ENCODE assay signal across 9 mouse cellular contexts in the genomic region with DNA sequence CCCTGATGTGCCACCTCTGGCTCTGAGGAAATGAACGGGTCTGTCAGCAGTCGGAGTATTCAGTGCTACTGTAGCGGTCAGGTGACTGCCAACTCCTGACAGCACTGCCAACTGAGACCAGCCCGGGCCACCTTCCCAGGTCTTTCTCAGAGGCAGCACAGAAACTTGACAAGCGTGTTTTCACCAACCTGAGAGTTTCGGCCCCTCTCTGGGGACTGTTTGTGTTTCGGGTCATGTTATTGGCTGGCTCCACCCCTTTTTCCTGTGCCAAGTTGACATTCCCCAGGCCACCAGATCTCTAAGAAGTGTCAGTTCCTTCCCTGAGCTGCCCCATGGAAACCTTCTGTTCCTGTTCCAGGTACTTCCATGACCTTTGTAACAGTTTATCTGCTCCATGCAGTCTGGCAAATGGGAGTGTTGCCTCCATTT. TPM values are rescaled to one million over a fixed set of nuclear protein-coding genes. Genes with fewer than 3 reads are reported as not detected.
DNase-seq lines count a peak whose midpoint lies in the region; ATAC-seq lines count a peak whose summit lies in the region.
"Had no signal": no experiment of that assay in that cellular context is flagged by ENCODE, and none has a peak within 500 bp of the region (broad histone marks: within the 10 kb centered on the region; RNA-seq: fewer than 3 reads in every experiment).

No protein-coding gene starts in this region.

- H3K4me1 ChIP-seq in hindbrain, embryonic 13.5 days (replicated peaks), result peaks cover 10% of the 10 kb centered on the region; the same call in 1 of the 2 replicates
- no peaks in the 10 kb centered on the region for H3K4me1 ChIP-seq in hindbrain, embryonic 14.5 days (replicated peaks; ENCODE audit: control insufficient read depth, insufficient read depth, low read length)
- peaks cover 25% of the 10 kb centered on the region for H3K4me1 ChIP-seq in stomach, embryonic 16.5 days (ENCODE audit: control insufficient read depth, insufficient read depth, low read length)
- peaks cover 18% of the 10 kb centered on the region for H3K4me1 ChIP-seq in hindbrain, embryonic 10.5 days (replicated peaks)

- H3K27ac ChIP-seq in hindbrain, embryonic 13.5 days, result 0 out of 2 replicates have a peak overlapping the region, but pooled peaks have one; percentile 2
- H3K27ac ChIP-seq in hindbrain, embryonic 14.5 days, result no peak overlapping the region
- H3K27ac ChIP-seq in stomach, embryonic 16.5 days (ENCODE audit: low read length), result peak overlapping the region; percentile 93
- H3K27ac ChIP-seq in hindbrain, embryonic 10.5 days, result no peak overlapping the region

- H3K9me3 ChIP-seq in hindbrain, embryonic 13.5 days, result peaks cover 1% of the 10 kb centered on the region; the same call in 1 of the 2 replicates
- H3K9me3 ChIP-seq in hindbrain, embryonic 14.5 days (ENCODE audit: control insufficient read depth, low read length), result no peaks in the 10 kb centered on the region
- H3K9me3 ChIP-seq in stomach, embryonic 16.5 days (replicated peaks; ENCODE audit: control insufficient read depth, low read length), result no peaks in the 10 kb centered on the region
- no peaks in the 10 kb centered on the region for H3K9me3 ChIP-seq in hindbrain, embryonic 10.5 days

- intact Hi-C loops in heart, postnatal 10 days (cut with DNase I), result loop anchor here (1.0 kb wide), 1 partner anchor 25 kb away; no protein-coding TSS in a partner anchor

- DNase-seq in hindbrain, embryonic 14.5 days (ENCODE audit: low spot score), result no peak
- peak; percentile 70 to 78 for DNase-seq in heart, postnatal 10 days
- peak; percentile 73 for DNase-seq in large intestine, adult 2 months (ENCODE audit: low read depth, low spot score)
- DNase-seq in spleen, adult 12 weeks (ENCODE audit: low spot score), result no peak
- DNase-seq in hindbrain, embryonic 10.5 days (ENCODE audit: low spot score), result no peak
- DNase-seq in c-Kit-positive CD71-positive TER-119-positive erythroid progenitor cells, embryonic 14.5 days (ENCODE audit: low spot score), result no peak

- no peak for ATAC-seq in hindbrain, embryonic 13.5 days (ENCODE audit: low FRiP score)
- ATAC-seq in hindbrain, embryonic 14.5 days (ENCODE audit: low FRiP score), result no peak
- ATAC-seq in stomach, embryonic 16.5 days (ENCODE audit: insufficient read depth, low FRiP score), result peak; percentile 89

- 65% methylated on average over 7 of the region's 7 CpGs for WGBS in hindbrain, embryonic 13.5 days
- WGBS in hindbrain, embryonic 14.5 days, result 54% methylated on average over 7 of the region's 7 CpGs
- 9% methylated on average over 7 of the region's 7 CpGs for WGBS in large intestine, adult 2 months
- 20% methylated on average over 7 of the region's 7 CpGs for whole genome bisulfite sequencing in stomach, embryonic 16.5 days
- 54% methylated on average over 7 of the region's 7 CpGs for WGBS in hindbrain, embryonic 10.5 days

- H3K4me2 ChIP-seq in hindbrain, embryonic 13.5 days, result no peak overlapping the region
- no peak overlapping the region for H3K4me2 ChIP-seq in hindbrain, embryonic 14.5 days (replicated peaks)
- H3K4me2 ChIP-seq in stomach, embryonic 16.5 days (ENCODE audit: low read depth, low read length), result no peak overlapping the region

- no peak overlapping the region for H3K4me3 ChIP-seq in hindbrain, embryonic 13.5 days
- H3K4me3 ChIP-seq in hindbrain, embryonic 14.5 days (replicated peaks; ENCODE audit: low read length), result no peak overlapping the region
- H3K4me3 ChIP-seq in stomach, embryonic 16.5 days (replicated peaks; ENCODE audit: low read length), result no peak overlapping the region
- no peak overlapping the region for H3K4me3 ChIP-seq in hindbrain, embryonic 10.5 days
- H3K4me3 ChIP-seq: erythroblast, embryonic 14.5 days had no signal

- no peaks in the 10 kb centered on the region for H3K27me3 ChIP-seq in hindbrain, embryonic 13.5 days
- H3K27me3 ChIP-seq in hindbrain, embryonic 14.5 days (ENCODE audit: control insufficient read depth, insufficient read depth, low read length), result no peaks in the 10 kb centered on the region
- H3K27me3 ChIP-seq in stomach, embryonic 16.5 days (ENCODE audit: control insufficient read depth, insufficient read depth, low read length), result no peaks in the 10 kb centered on the region
- no peaks in the 10 kb centered on the region for H3K27me3 ChIP-seq in hindbrain, embryonic 10.5 days (ENCODE audit: insufficient read depth, poor library complexity, severe bottlenecking)

- H3K36me3 ChIP-seq in hindbrain, embryonic 13.5 days, result peaks cover 15% of the 10 kb centered on the region
- peaks cover 5% of the 10 kb centered on the region; the same call in 1 of the 2 replicates for H3K36me3 ChIP-seq in hindbrain, embryonic 14.5 days (replicated peaks; ENCODE audit: control insufficient read depth, insufficient read depth)
- no peaks in the 10 kb centered on the region for H3K36me3 ChIP-seq in stomach, embryonic 16.5 days (ENCODE audit: control insufficient read depth, insufficient read depth, low read length)
- peaks cover 18% of the 10 kb centered on the region for H3K36me3 ChIP-seq in hindbrain, embryonic 10.5 days

- H3K9ac ChIP-seq in hindbrain, embryonic 13.5 days, result no peak overlapping the region
- H3K9ac ChIP-seq in hindbrain, embryonic 14.5 days, result no peak overlapping the region
- peak overlapping the region; percentile 23 for H3K9ac ChIP-seq in stomach, embryonic 16.5 days (ENCODE audit: low read length)

RNA-seq across cellular contexts. Expression of gene Mmp15, which starts 25.8 kb away (rescaled TPM):
- polyA plus RNA-seq in hindbrain, embryonic 13.5 days (2015; fragmentation: Nextera tagmentation; extraction: Ambion mirVana), result 17.4 and 18.4 TPM in 2 replicates
- polyA plus RNA-seq in hindbrain, embryonic 14.5 days (2014; fragmentation: Nextera tagmentation; extraction: Ambion mirVana), result 24.6 and 26.5 TPM in 2 replicates
- total RNA-seq in heart, postnatal 10 days (2021), result 100 to 1,000 TPM; 113 to 155 TPM
- 9.5 and 10.7 TPM in 2 replicates for polyA plus RNA-seq in large intestine, adult 2 months (2012; rRNA removed)
- polyA plus RNA-seq in stomach, embryonic 16.5 days (2015; fragmentation: Nextera tagmentation; extraction: Ambion mirVana), result 13.4 and 15.3 TPM in 2 replicates
- polyA plus RNA-seq in hindbrain, embryonic 10.5 days (2016; fragmentation: Nextera tagmentation; extraction: Ambion mirVana), result 15.2 and 19.4 TPM in 2 replicates

RNA-seq across cellular contexts. Expression of gene Usb1, which starts 45.8 kb away (rescaled TPM):
- 35.1 and 37.8 TPM in 2 replicates for polyA plus RNA-seq in hindbrain, embryonic 13.5 days (2015; fragmentation: Nextera tagmentation; extraction: Ambion mirVana)
- polyA plus RNA-seq in hindbrain, embryonic 14.5 days (2014; fragmentation: Nextera tagmentation; extraction: Ambion mirVana), result 31.0 and 32.3 TPM in 2 replicates
- 10 to 100 TPM; 17.2 to 23.9 TPM for total RNA-seq in heart, postnatal 10 days (2021)
- polyA plus RNA-seq in large intestine, adult 2 months (2012; rRNA removed), result 27.7 and 31.1 TPM in 2 replicates
- 38.7 and 42.0 TPM in 2 replicates for polyA plus RNA-seq in stomach, embryonic 16.5 days (2015; fragmentation: Nextera tagmentation; extraction: Ambion mirVana)
- 48.5 and 48.8 TPM in 2 replicates for polyA plus RNA-seq in hindbrain, embryonic 10.5 days (2016; fragmentation: Nextera tagmentation; extraction: Ambion mirVana)

RNA-seq across cellular contexts. Expression of gene Zfp319, which starts 46.1 kb away (rescaled TPM):
- 16.6 and 17.4 TPM in 2 replicates for polyA plus RNA-seq in hindbrain, embryonic 13.5 days (2015; fragmentation: Nextera tagmentation; extraction: Ambion mirVana)
- 14.2 and 15.9 TPM in 2 replicates for polyA plus RNA-seq in hindbrain, embryonic 14.5 days (2014; fragmentation: Nextera tagmentation; extraction: Ambion mirVana)
- 10 to 100 TPM; 12.2 to 13.9 TPM for total RNA-seq in heart, postnatal 10 days (2021)
- 4.8 and 6.2 TPM in 2 replicates for polyA plus RNA-seq in large intestine, adult 2 months (2012; rRNA removed)
- 6.5 and 7.0 TPM in 2 replicates for polyA plus RNA-seq in stomach, embryonic 16.5 days (2015; fragmentation: Nextera tagmentation; extraction: Ambion mirVana)
- polyA plus RNA-seq in hindbrain, embryonic 10.5 days (2016; fragmentation: Nextera tagmentation; extraction: Ambion mirVana), result 12.4 and 16.6 TPM in 2 replicates

RNA-seq across cellular contexts. Expression of gene Cfap20, which starts 56.8 kb away (rescaled TPM):
- 134 TPM in 2 replicates for polyA plus RNA-seq in hindbrain, embryonic 13.5 days (2015; fragmentation: Nextera tagmentation; extraction: Ambion mirVana)
- polyA plus RNA-seq in hindbrain, embryonic 14.5 days (2014; fragmentation: Nextera tagmentation; extraction: Ambion mirVana), result 128 and 139 TPM in 2 replicates
- total RNA-seq in heart, postnatal 10 days (2021), result 10 to 100 TPM; 42.7 to 57.6 TPM
- polyA plus RNA-seq in large intestine, adult 2 months (2012; rRNA removed), result 31.0 and 33.0 TPM in 2 replicates
- polyA plus RNA-seq in stomach, embryonic 16.5 days (2015; fragmentation: Nextera tagmentation; extraction: Ambion mirVana), result 123 and 134 TPM in 2 replicates
- polyA plus RNA-seq in hindbrain, embryonic 10.5 days (2016; fragmentation: Nextera tagmentation; extraction: Ambion mirVana), result 135 and 146 TPM in 2 replicates

Comparison
In these comparisons a context has a peak if more than half of its experiments do, and no peak if none do; other contexts are left out.
1. H3K27ac ChIP-seq: peak in hindbrain, embryonic 13.5 days (single experiment) and stomach, embryonic 16.5 days (single experiment); none in hindbrain, embryonic 14.5 days (single experiment) and hindbrain, embryonic 10.5 days (single experiment).
2. DNase-seq: peak in heart, postnatal 10 days (2 of 2) and large intestine, adult 2 months (single experiment); none in hindbrain, embryonic 14.5 days (single experiment), spleen, adult 12 weeks (single experiment), hindbrain, embryonic 10.5 days (single experiment) and c-Kit-positive CD71-positive TER-119-positive erythroid progenitor cells, embryonic 14.5 days (single experiment).